Mouse (Mus musculus) intestine, embryonic 14.5 days (tissue): ENCODE data around the gene Rabgap1. TPM values are rescaled to one million over a fixed set of nuclear protein-coding genes. Genes with fewer than 3 reads are reported as not detected.

Source experiments
- ATAC-seq: fragments of 200-750 bp; cut with Nextera tagmentation; replicated peaks from 2 replicates; pipeline ENCODE4 v1.8.0; 2017; ENCODE audit warnings: low read depth, moderate number of reproducible peaks, moderate TSS enrichment, moderate library complexity; ENCODE audit not compliant: low FRiP score, low TSS enrichment
- DNase-seq: peaks from one replicate; pipeline ENCODE4 v3.0.0-alpha.2; 2018; ENCODE audit warnings: low spot score
- H3K27ac ChIP-seq: fragments of 300-500 bp; sonication (generic); 2 replicates; pipeline ENCODE4 v1.5.1; 2014; ENCODE audit warnings: low read depth, mild to moderate bottlenecking, control low read depth
- H3K27me3 ChIP-seq: fragments of 300-500 bp; sonication (generic); replicated peaks from 2 replicates; pipeline ENCODE4 v1.6.1; 2014; ENCODE audit warnings: low read length, control low read depth; ENCODE audit not compliant: control insufficient read depth, insufficient read depth
- H3K36me3 ChIP-seq: fragments of 300-500 bp; sonication (generic); 2 replicates; pipeline ENCODE4 v1.6.1; 2014; ENCODE audit warnings: low read length, control low read depth; ENCODE audit not compliant: control insufficient read depth, insufficient read depth
- H3K4me1 ChIP-seq: fragments of 300-500 bp; sonication (generic); replicated peaks from 2 replicates; pipeline ENCODE4 v1.6.1; 2014; ENCODE audit warnings: low read length, control low read depth, mixed read lengths; ENCODE audit not compliant: control insufficient read depth, insufficient read depth
- H3K4me2 ChIP-seq: fragments of 300-500 bp; sonication (generic); 2 replicates; pipeline ENCODE4 v1.6.1; 2014; ENCODE audit warnings: low read length
- H3K4me3 ChIP-seq: fragments of 300-500 bp; sonication (generic); 2 replicates; pipeline ENCODE4 v1.5.1; 2014; ENCODE audit warnings: low read depth, low read length, control low read depth, mixed read lengths
- H3K9ac ChIP-seq: fragments of 300-500 bp; sonication (generic); 2 replicates; pipeline ENCODE4 v1.6.1; 2014; ENCODE audit warnings: mild to moderate bottlenecking, low read length
- H3K9me3 ChIP-seq: fragments of 300-500 bp; sonication (generic); 2 replicates; pipeline ENCODE4 v1.6.1; 2016; ENCODE audit warnings: low read length, control low read depth; ENCODE audit not compliant: control insufficient read depth
- WGBS: fragments of 180-500 bp; shearing (Covaris S2); extraction: QIAGEN DNeasy Blood & Tissue Kit; methylation state at CpG from one replicate; pipeline ENCODE4 v1.1.7; 2014; 5-methylcytosine and 5-hydroxymethylcytosine counted together
- polyA plus RNA-seq: library from polyadenylated mRNA; unstranded; fragments of >200 nt; fragmentation: Nextera tagmentation; extraction: Ambion mirVana; gene quantifications from 2 replicates; pipeline ENCODE4 v1.2.1, GENCODE M21; 2014

The Rabgap1 gene
- polyA plus RNA-seq, 1 experiment from 2014 or later, result 42.5 TPM

GRCm38 (mm10) chr2:37570703-37571102 lies 127.6 kb downstream of the Rabgap1 start:
- no peak overlapping the region for H3K4me3 ChIP-seq
- H3K9ac ChIP-seq, result no peak overlapping the region
- WGBS, result 71% methylated on average over 2 of the region's 2 CpGs
- no peaks in the 10 kb centered on the region for H3K27me3 ChIP-seq
- DNase-seq, result no peak
- no peak for ATAC-seq
- no peak overlapping the region for H3K4me2 ChIP-seq
- peaks cover 42% of the 10 kb centered on the region for H3K36me3 ChIP-seq
- no peaks in the 10 kb centered on the region for H3K9me3 ChIP-seq
- H3K4me1 ChIP-seq, result no peaks in the 10 kb centered on the region
- H3K27ac ChIP-seq, result no peak overlapping the region

GRCm38 (mm10) chr2:37572141-37572540 lies 129.1 kb downstream of the Rabgap1 start:
- H3K36me3 ChIP-seq, result peaks cover 28% of the 10 kb centered on the region
- no peaks in the 10 kb centered on the region for H3K9me3 ChIP-seq
- DNase-seq (no peak), ATAC-seq (no peak)
- 92% methylated on average over 2 of the region's 2 CpGs for WGBS
- H3K4me1 ChIP-seq, result no peaks in the 10 kb centered on the region
- no peak overlapping the region for H3K4me3 ChIP-seq
- H3K4me2 ChIP-seq, result no peak overlapping the region
- no peak overlapping the region for H3K9ac ChIP-seq
- H3K27ac ChIP-seq, result no peak overlapping the region
- no peaks in the 10 kb centered on the region for H3K27me3 ChIP-seq

GRCm38 (mm10) chr2:37576661-37577060 lies 133.6 kb downstream of the Rabgap1 start:
- Histone ChIP-seq H3K36me3 (peaks cover 12% of the 10 kb centered on the region; the same call in 1 of the 2 replicates), H3K9me3 (no peaks in the 10 kb centered on the region), H3K4me3 (no peak overlapping the region), H3K27ac (no peak overlapping the region), H3K4me2 (no peak overlapping the region), H3K4me1 (no peaks in the 10 kb centered on the region), H3K9ac (no peak overlapping the region), H3K27me3 (no peaks in the 10 kb centered on the region)
- WGBS, result 83% methylated on average over 1 of the region's 1 CpGs
- DNase-seq, result no peak
- no peak for ATAC-seq

GRCm38 (mm10) chr2:37578185-37578584 lies 135.1 kb downstream of the Rabgap1 start:
- no peak overlapping the region for H3K4me2 ChIP-seq
- no peak overlapping the region for H3K4me3 ChIP-seq
- DNase-seq (no peak), ATAC-seq (no peak)
- H3K9ac ChIP-seq, result no peak overlapping the region
- no peaks in the 10 kb centered on the region for H3K9me3 ChIP-seq
- H3K4me1 ChIP-seq, result no peaks in the 10 kb centered on the region
- H3K27me3 ChIP-seq, result no peaks in the 10 kb centered on the region
- H3K36me3 ChIP-seq, result peaks cover 12% of the 10 kb centered on the region; the same call in 1 of the 2 replicates
- 82% methylated on average over 2 of the region's 2 CpGs for WGBS
- H3K27ac ChIP-seq, result no peak overlapping the region

GRCm38 (mm10) chr2:37587919-37588318 lies 144.8 kb downstream of the Rabgap1 start:
- Histone ChIP-seq H3K9ac (no peak overlapping the region), H3K4me3 (no peak overlapping the region), H3K27ac (no peak overlapping the region), H3K9me3 (no peaks in the 10 kb centered on the region), H3K4me1 (no peaks in the 10 kb centered on the region), H3K36me3 (peaks cover 29% of the 10 kb centered on the region), H3K27me3 (no peaks in the 10 kb centered on the region), H3K4me2 (no peak overlapping the region)
- DNase-seq, result no peak
- no peak for ATAC-seq

Other genes starting within 250 kb of the Rabgap1 start
- gene Olfr366, start 231.7 kb upstream of the Rabgap1 start, polyA plus RNA-seq, result not detected in 2 replicates
- not detected in 2 replicates for gene Olfr368, start 116.8 kb upstream of the Rabgap1 start, polyA plus RNA-seq
- gene Pdcl, start 83.9 kb upstream of the Rabgap1 start, polyA plus RNA-seq, result 39.5 and 44.2 TPM in 2 replicates
- 16.4 and 19.1 TPM in 2 replicates for gene Rc3h2, start 20.4 kb upstream of the Rabgap1 start, polyA plus RNA-seq
- gene Zbtb26, start 144 bp upstream of the Rabgap1 start, polyA plus RNA-seq, result 7.0 and 9.8 TPM in 2 replicates
- gene Zbtb6, start 108 bp upstream of the Rabgap1 start, polyA plus RNA-seq, result 3.8 and 4.8 TPM in 2 replicates
- 2.2 and 2.6 TPM in 2 replicates for gene Gpr21, start 73.1 kb downstream of the Rabgap1 start, polyA plus RNA-seq